Mouse (Mus musculus) kidney, adult 9 months (tissue): ENCODE measurements around the gene Prpf6.

Experiments
- DNase-seq: peaks from one replicate; pipeline ENCODE4 v3.0.0; 2022

Prpf6 gene

DNA sequence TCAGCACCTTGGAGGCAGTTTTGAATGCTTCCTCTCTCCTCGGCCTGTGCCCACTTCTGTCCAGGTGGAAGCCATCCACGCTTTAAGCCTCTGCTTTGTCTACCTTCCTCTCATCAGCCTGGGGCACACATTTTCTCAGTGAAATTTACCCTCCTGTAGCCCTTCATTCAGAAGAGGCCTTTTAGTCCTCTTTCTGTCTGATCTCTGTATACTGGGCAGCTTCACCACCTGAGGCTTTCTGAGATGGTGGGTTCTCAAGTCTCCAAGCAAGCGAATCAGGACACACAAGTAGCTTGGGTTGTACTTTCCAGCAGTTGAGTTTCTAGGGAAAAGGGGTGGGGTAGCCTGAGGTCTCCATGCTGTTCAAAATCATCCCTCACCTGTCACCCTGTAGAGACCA is 100.6 kb downstream of the Prpf6 start:
- no peak for DNase-seq

DNA sequence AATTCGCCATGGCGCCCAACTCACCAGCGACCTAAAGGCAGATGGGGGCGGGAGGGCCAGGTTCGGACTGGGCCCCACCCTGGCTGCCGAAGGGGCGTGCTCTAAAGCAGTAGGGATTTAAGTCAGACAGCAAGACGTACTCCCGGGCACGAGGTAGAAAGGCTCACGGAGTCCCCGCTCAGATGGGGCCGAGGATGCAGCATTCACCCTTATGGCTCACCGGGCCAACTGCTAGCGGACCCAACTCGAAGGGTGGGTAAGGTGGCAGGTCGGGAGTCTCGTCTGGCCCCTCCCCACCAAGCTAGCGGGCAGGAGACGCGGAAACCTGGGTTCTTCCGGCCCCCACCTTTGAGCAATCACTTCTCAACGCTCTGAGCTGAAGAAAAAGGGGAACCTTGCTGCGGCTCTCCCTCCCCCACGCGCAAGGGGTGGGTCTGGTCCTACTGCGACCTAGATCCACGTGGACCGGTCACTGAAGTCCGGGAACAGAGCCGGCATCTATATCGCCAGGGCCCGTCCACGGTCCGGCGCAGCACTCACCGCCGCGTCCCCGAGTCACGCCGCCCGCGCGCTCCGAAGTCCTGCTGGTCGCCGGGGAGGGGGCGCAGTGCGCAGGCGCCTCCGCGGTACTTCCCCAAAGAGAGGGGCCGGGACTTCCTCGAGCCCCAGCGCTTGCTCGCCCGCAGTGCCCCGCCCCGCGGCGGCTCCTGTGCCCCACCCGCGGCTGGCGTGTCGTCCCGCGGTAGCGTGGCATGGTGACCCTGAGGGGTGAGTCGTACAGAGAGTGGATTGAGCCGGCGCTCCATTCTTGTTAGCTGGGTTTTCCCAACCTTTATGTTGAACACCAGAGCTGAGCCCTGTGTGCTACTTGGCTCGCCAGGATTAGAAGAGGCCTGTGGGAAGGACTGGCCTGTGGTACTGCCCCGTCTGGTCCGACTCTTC is 101.9 kb downstream of the Prpf6 start, which contains the start of gene Rgs19:
Gene Rgs19, minus strand, starts transcription at position 639 of the 942 bp plus-strand sequence.
- peak; percentile 66 for DNase-seq

DNA sequence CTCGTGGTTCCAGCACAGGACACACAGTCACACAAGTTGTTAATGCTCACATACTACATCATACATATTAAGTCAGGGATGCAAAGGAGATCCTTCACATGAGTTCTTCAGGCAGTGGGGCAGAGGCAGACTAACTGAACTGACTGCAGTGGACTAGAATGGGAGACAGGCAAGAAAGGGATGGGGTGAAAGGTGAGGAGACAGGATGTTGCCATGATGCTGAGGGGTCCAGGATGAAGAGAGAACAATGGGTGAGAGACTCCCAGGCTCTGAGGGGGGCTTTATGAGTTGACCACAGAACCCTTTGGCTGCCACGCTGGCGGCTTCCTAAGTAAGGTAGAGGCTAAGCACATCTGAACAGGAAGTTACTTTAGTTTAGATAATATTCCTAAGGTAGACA is 102.9 kb downstream of the Prpf6 start:
- DNase-seq: no peak

DNA sequence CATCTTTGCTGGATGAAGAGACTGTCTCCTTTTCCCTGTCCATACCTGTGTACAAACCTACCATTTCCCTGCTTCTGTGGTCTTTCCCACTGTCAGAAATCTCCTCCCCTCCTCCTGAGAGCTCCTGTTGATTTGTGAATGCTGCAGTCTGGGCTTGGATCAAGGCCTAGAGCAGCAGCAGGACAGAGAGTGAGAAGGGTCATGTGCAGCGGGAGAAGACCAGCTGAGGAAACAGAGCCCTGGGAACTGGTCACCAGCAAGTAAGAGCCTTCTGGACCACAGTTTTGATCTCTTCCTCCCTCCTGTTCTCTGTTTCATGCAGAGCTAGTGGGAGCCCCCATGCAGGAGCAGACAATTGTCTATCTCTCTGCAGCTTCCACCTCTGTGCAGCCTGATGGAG is 104.1 kb downstream of the Prpf6 start:
- DNase-seq: no peak

DNA sequence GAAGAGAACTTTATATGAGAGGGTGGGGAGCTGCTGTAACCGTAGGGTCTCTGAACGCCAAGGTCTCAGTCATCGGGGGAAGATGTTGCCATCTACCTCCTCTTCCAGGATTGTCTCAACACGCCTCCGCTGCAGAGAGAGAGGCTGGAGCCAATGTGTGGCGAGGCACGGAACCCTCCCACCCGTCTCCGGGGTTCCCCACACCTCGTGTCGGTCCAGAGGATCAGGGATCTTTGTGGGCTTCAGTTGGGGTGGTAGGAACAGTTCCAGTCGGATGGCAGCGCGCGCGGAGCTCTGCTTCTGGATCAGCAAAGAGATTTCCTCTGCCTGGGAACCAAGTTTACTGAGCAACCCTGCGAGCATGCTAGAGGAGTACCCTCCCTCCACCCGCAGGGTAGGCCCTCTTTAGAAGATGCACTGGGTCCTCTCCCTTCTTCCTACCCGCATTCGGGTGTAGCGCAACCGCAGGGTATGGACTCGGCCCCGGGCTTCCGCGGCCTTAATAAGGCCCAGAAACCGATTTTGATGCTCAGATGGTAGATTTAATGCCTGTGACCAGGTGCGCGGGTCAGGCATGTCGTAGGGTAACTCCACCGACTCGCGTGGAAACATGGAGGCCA is 105.2 kb downstream of the Prpf6 start:
- DNase-seq: no peak

DNA sequence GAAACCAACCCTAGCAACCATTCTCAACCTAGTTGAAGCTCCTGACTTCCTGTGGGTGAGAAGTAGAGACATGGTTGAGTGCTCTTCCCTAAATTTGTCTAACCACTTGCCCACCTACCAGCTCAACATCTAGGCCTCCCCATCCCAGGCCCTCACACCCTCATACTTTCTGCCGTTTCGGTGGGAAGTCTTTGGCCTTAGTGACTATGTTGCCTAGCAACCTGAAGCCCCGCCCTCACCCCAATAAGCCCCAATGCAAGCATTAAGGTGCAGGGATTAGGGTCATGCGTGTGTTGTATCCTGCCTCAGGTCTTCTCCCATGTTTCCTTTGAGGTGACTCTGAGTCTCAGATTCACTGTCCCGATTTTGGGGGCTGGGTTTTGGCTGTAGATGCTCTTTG is 106.6 kb downstream of the Prpf6 start, which contains the start of gene Lkaaear1:
Gene Lkaaear1, minus strand, starts transcription at position 202 of the 400 bp plus-strand sequence.
- DNase-seq: no peak
